Mouse (Mus musculus) intestine, embryonic 15.5 days (tissue): ENCODE results near the gene Polr1b. TPM values are rescaled to one million over a fixed set of nuclear protein-coding genes. Genes with fewer than 3 reads are reported as not detected.
A peak's percentile ranks its signal among the peaks of the same experiment; 100 is the strongest.

ENCODE experiments used
- ATAC-seq: fragments of 200-750 bp; cut with Nextera tagmentation; 2 replicates; pipeline ENCODE4 v1.8.0; 2017; ENCODE audit warnings: moderate TSS enrichment, moderate library complexity
- H3K27ac ChIP-seq: fragments of 300-500 bp; sonication (generic); 2 replicates; pipeline ENCODE4 v1.5.1; 2015; ENCODE audit warnings: mild to moderate bottlenecking, inconsistent platforms
- H3K27me3 ChIP-seq: fragments of 300-500 bp; sonication (generic); replicated peaks from 2 replicates; pipeline ENCODE4 v1.6.1; 2015; ENCODE audit warnings: inconsistent platforms
- H3K36me3 ChIP-seq: fragments of 300-500 bp; sonication (generic); 2 replicates; pipeline ENCODE4 v1.6.1; 2015; ENCODE audit warnings: inconsistent platforms
- H3K4me1 ChIP-seq: fragments of 300-500 bp; sonication (generic); replicated peaks from 2 replicates; pipeline ENCODE4 v1.6.1; 2015; ENCODE audit warnings: inconsistent platforms
- H3K4me2 ChIP-seq: fragments of 300-500 bp; sonication (generic); replicated peaks from 2 replicates; pipeline ENCODE4 v1.6.1; 2015; ENCODE audit warnings: mild to moderate bottlenecking, inconsistent platforms
- H3K4me3 ChIP-seq: fragments of 300-500 bp; sonication (generic); replicated peaks from 2 replicates; pipeline ENCODE4 v1.5.1; 2015; ENCODE audit warnings: inconsistent platforms
- H3K9ac ChIP-seq: fragments of 300-500 bp; sonication (generic); 2 replicates; pipeline ENCODE4 v1.6.1; 2015; ENCODE audit warnings: inconsistent platforms
- H3K9me3 ChIP-seq: fragments of 300-500 bp; sonication (generic); 2 replicates; pipeline ENCODE4 v1.6.1; 2016; ENCODE audit warnings: inconsistent platforms
- WGBS: fragments of 180-500 bp; shearing (Covaris S2); methylation state at CpG from one replicate; pipeline ENCODE4 v1.1.7; 2015; 5-methylcytosine and 5-hydroxymethylcytosine counted together
- polyA plus RNA-seq: library from polyadenylated mRNA; unstranded; fragments of >200 nt; fragmentation: Nextera tagmentation; extraction: Ambion mirVana; gene quantifications from 2 replicates; pipeline ENCODE4 v1.2.1, GENCODE M21; 2015

Gene Polr1b
- polyA plus RNA-seq, 1 experiment from 2014 or later: 29.0 TPM

- ATAC-seq: no peak
- no peaks in the 10 kb centered on the region for H3K36me3 ChIP-seq
- WGBS: 62% methylated on average over 10 of the region's 10 CpGs
- H3K4me3 ChIP-seq: no peak overlapping the region
- no peak overlapping the region for H3K4me2 ChIP-seq
- no peaks in the 10 kb centered on the region for H3K4me1 ChIP-seq
- no peaks in the 10 kb centered on the region for H3K27me3 ChIP-seq
- H3K27ac ChIP-seq: no peak overlapping the region
- no peaks in the 10 kb centered on the region for H3K9me3 ChIP-seq
- H3K9ac ChIP-seq: no peak overlapping the region
Measured at GRCm38 (mm10) chr2:129166466-129167463, 66.0 kb downstream of the Polr1b start.

GRCm38 (mm10) chr2:129173386-129173785 is 72.6 kb downstream of the Polr1b start:
- H3K4me2 ChIP-seq: no peak overlapping the region
- no peaks in the 10 kb centered on the region for H3K27me3 ChIP-seq
- no peak for ATAC-seq
- H3K9ac ChIP-seq: no peak overlapping the region
- WGBS: 58% methylated on average over 10 of the region's 10 CpGs
- no peak overlapping the region for H3K27ac ChIP-seq
- no peaks in the 10 kb centered on the region for H3K36me3 ChIP-seq
- H3K9me3 ChIP-seq: no peaks in the 10 kb centered on the region
- no peaks in the 10 kb centered on the region for H3K4me1 ChIP-seq
- H3K4me3 ChIP-seq: no peak overlapping the region

GRCm38 (mm10) chr2:129174474-129174873 is 73.7 kb downstream of the Polr1b start:
- H3K4me2 ChIP-seq: no peak overlapping the region
- H3K9me3 ChIP-seq: no peaks in the 10 kb centered on the region
- H3K9ac ChIP-seq: no peak overlapping the region
- no peaks in the 10 kb centered on the region for H3K27me3 ChIP-seq
- WGBS: 38% methylated on average over 7 of the region's 7 CpGs
- ATAC-seq: peak; percentile 66; the same call in 1 of the 2 replicates
- H3K36me3 ChIP-seq: no peaks in the 10 kb centered on the region
- no peak overlapping the region for H3K4me3 ChIP-seq
- H3K4me1 ChIP-seq: no peaks in the 10 kb centered on the region
- no peak overlapping the region for H3K27ac ChIP-seq

- H3K4me3 ChIP-seq: no peak overlapping the region
- WGBS: 53% methylated on average over 2 of the region's 2 CpGs
- H3K27ac ChIP-seq: no peak overlapping the region
- no peaks in the 10 kb centered on the region for H3K36me3 ChIP-seq
- no peak overlapping the region for H3K4me2 ChIP-seq
- H3K4me1 ChIP-seq: no peaks in the 10 kb centered on the region
- H3K9ac ChIP-seq: no peak overlapping the region
- no peaks in the 10 kb centered on the region for H3K27me3 ChIP-seq
- H3K9me3 ChIP-seq: no peaks in the 10 kb centered on the region
- ATAC-seq: no peak
Measured at GRCm38 (mm10) chr2:129175636-129176035, 74.8 kb downstream of the Polr1b start.

Other genes starting within 250 kb of the Polr1b start
- 8.8 and 9.9 TPM in 2 replicates for gene Fbln7, start 238.0 kb upstream of the Polr1b start, polyA plus RNA-seq
- gene Zc3h8, start 156.9 kb upstream of the Polr1b start, polyA plus RNA-seq: 6.6 and 7.2 TPM in 2 replicates
- 1.5 and 1.9 TPM in 2 replicates for gene Zc3h6, start 133.6 kb upstream of the Polr1b start, polyA plus RNA-seq
- gene Gm10762, start 133.3 kb upstream of the Polr1b start, polyA plus RNA-seq: 10.1 and 11.0 TPM in 2 replicates
- 0.04 and 0.09 TPM in 2 replicates for gene Vinac1, start 52.8 kb upstream of the Polr1b start, polyA plus RNA-seq
- 10.6 TPM in 2 replicates for gene Ttl, start 35.1 kb upstream of the Polr1b start, polyA plus RNA-seq
- gene Chchd5, start 28.7 kb downstream of the Polr1b start, polyA plus RNA-seq: 24.5 and 25.6 TPM in 2 replicates
- 33.6 and 35.4 TPM in 2 replicates for gene Slc20a1, start 97.8 kb downstream of the Polr1b start, polyA plus RNA-seq
- gene Ckap2l, start 196.2 kb downstream of the Polr1b start, polyA plus RNA-seq: 34.2 and 35.8 TPM in 2 replicates
- 0.40 and 0.68 TPM in 2 replicates for gene Il1a, start 209.0 kb downstream of the Polr1b start, polyA plus RNA-seq